In genomic region chr2:19511032-19511431, GRCm38 (mm10) we compare ENCODE assay signal across 32 mouse cellular contexts. TPM values are rescaled to one million over a fixed set of nuclear protein-coding genes. Genes with fewer than 3 reads are reported as not detected.
DNase-seq lines count a peak whose midpoint lies in the region; ATAC-seq and TF ChIP-seq lines count a peak whose summit lies in the region.
"Had no signal": no experiment of that assay in that cellular context is flagged by ENCODE, and none has a peak within 500 bp of the region (broad histone marks: within the 10 kb centered on the region; RNA-seq: fewer than 3 reads in every experiment).

No protein-coding gene starts in this region.

- no peaks in the 10 kb centered on the region for H3K27me3 ChIP-seq in forebrain, embryonic 14.5 days (replicated peaks; ENCODE audit: control insufficient read depth, insufficient read depth, low read length)
- H3K27me3 ChIP-seq in forebrain, embryonic 12.5 days = no peaks in the 10 kb centered on the region
- no peaks in the 10 kb centered on the region for H3K27me3 ChIP-seq in hindbrain, embryonic 14.5 days (ENCODE audit: control insufficient read depth, insufficient read depth, low read length)
- H3K27me3 ChIP-seq in hindbrain, embryonic 10.5 days (ENCODE audit: insufficient read depth, poor library complexity, severe bottlenecking) = no peaks in the 10 kb centered on the region; the same call in 1 of the 2 replicates
- H3K27me3 ChIP-seq in midbrain, postnatal 0 days (ENCODE audit: insufficient read depth, low read length) = peaks cover 12% of the 10 kb centered on the region; the same call in 1 of the 2 replicates
- H3K27me3 ChIP-seq in midbrain, embryonic 10.5 days (ENCODE audit: low read depth, poor library complexity, severe bottlenecking) = peaks cover 31% of the 10 kb centered on the region
- H3K27me3 ChIP-seq: forebrain, embryonic 15.5 days; intestine, embryonic 15.5 days had no signal

- H3K4me3 ChIP-seq in forebrain, embryonic 14.5 days (ENCODE audit: low read depth, low read length) = no peak overlapping the region
- H3K4me3 ChIP-seq in forebrain, embryonic 12.5 days (replicated peaks) = no peak overlapping the region
- H3K4me3 ChIP-seq in hindbrain, embryonic 14.5 days (replicated peaks; ENCODE audit: low read length) = no peak overlapping the region
- H3K4me3 ChIP-seq in hindbrain, embryonic 10.5 days = no peak overlapping the region
- H3K4me3 ChIP-seq in midbrain, postnatal 0 days (ENCODE audit: low read depth, low read length) = no peak overlapping the region
- H3K4me3 ChIP-seq in midbrain, embryonic 10.5 days = no peak overlapping the region
- H3K4me3 ChIP-seq: embryonic facial prominence, embryonic 10.5 days; embryonic facial prominence, embryonic 13.5 days; erythroblast, embryonic 14.5 days; forebrain, embryonic 10.5 days; forebrain, embryonic 15.5 days; gastrocnemius, adult 2 months; intestine, embryonic 15.5 days had no signal

- H3K9ac ChIP-seq in forebrain, embryonic 14.5 days (ENCODE audit: low read length) = no peak overlapping the region
- no peak overlapping the region for H3K9ac ChIP-seq in forebrain, embryonic 12.5 days
- no peak overlapping the region for H3K9ac ChIP-seq in hindbrain, embryonic 14.5 days
- H3K9ac ChIP-seq in midbrain, postnatal 0 days (replicated peaks; ENCODE audit: low read length, poor library complexity, severe bottlenecking) = no peak overlapping the region
- H3K9ac ChIP-seq: embryonic facial prominence, embryonic 13.5 days; forebrain, embryonic 15.5 days; intestine, embryonic 15.5 days had no signal

- no peak overlapping the region for H3K4me2 ChIP-seq in forebrain, embryonic 14.5 days (ENCODE audit: low read length)
- H3K4me2 ChIP-seq in forebrain, embryonic 12.5 days = no peak overlapping the region
- H3K4me2 ChIP-seq in hindbrain, embryonic 14.5 days (replicated peaks) = no peak overlapping the region
- H3K4me2 ChIP-seq in midbrain, postnatal 0 days (ENCODE audit: low read depth, low read length, poor library complexity, severe bottlenecking) = no peak overlapping the region
- H3K4me2 ChIP-seq: embryonic facial prominence, embryonic 13.5 days; forebrain, embryonic 15.5 days; heart, embryonic 11.5 days; intestine, embryonic 15.5 days had no signal

- no peak for ATAC-seq in forebrain, embryonic 14.5 days
- no peak for ATAC-seq in forebrain, embryonic 12.5 days (ENCODE audit: low FRiP score)
- ATAC-seq in hindbrain, embryonic 14.5 days (ENCODE audit: low FRiP score) = peak; percentile 27; the same call in 1 of the 2 replicates
- ATAC-seq in midbrain, postnatal 0 days (ENCODE audit: low FRiP score) = no peak
- ATAC-seq: activated CD4-positive, CD25-positive, alpha-beta regulatory T cell, adult 4 months; forebrain, embryonic 15.5 days; intestine, embryonic 15.5 days had no signal

- H3K27ac ChIP-seq in forebrain, embryonic 14.5 days (ENCODE audit: low read depth, low read length) = no peak overlapping the region
- H3K27ac ChIP-seq in forebrain, embryonic 12.5 days = no peak overlapping the region
- H3K27ac ChIP-seq in hindbrain, embryonic 14.5 days = no peak overlapping the region
- no peak overlapping the region for H3K27ac ChIP-seq in hindbrain, embryonic 10.5 days
- H3K27ac ChIP-seq in midbrain, postnatal 0 days (ENCODE audit: low read depth, low read length) = no peak overlapping the region
- H3K27ac ChIP-seq in midbrain, embryonic 10.5 days (replicated peaks) = no peak overlapping the region
- H3K27ac ChIP-seq: embryonic facial prominence, embryonic 10.5 days; embryonic facial prominence, embryonic 13.5 days; forebrain, embryonic 10.5 days; forebrain, embryonic 15.5 days; gastrocnemius, adult 2 months; intestine, embryonic 15.5 days had no signal

- no peaks in the 10 kb centered on the region for H3K4me1 ChIP-seq in forebrain, embryonic 14.5 days (ENCODE audit: control insufficient read depth, insufficient read depth, low read length)
- no peaks in the 10 kb centered on the region for H3K4me1 ChIP-seq in forebrain, embryonic 12.5 days
- no peaks in the 10 kb centered on the region for H3K4me1 ChIP-seq in hindbrain, embryonic 14.5 days (replicated peaks; ENCODE audit: control insufficient read depth, insufficient read depth, low read length)
- no peaks in the 10 kb centered on the region for H3K4me1 ChIP-seq in hindbrain, embryonic 10.5 days (replicated peaks)
- H3K4me1 ChIP-seq in midbrain, postnatal 0 days (ENCODE audit: insufficient read depth, low read length) = no peaks in the 10 kb centered on the region
- H3K4me1 ChIP-seq in midbrain, embryonic 10.5 days = no peaks in the 10 kb centered on the region
- H3K4me1 ChIP-seq: embryonic facial prominence, embryonic 10.5 days; embryonic facial prominence, embryonic 13.5 days; forebrain, embryonic 10.5 days; intestine, embryonic 15.5 days had no signal

- peak; percentile 10 for DNase-seq in forebrain, embryonic 14.5 days (ENCODE audit: low spot score)
- no peak for DNase-seq in hindbrain, embryonic 14.5 days (ENCODE audit: low spot score)
- no peak for DNase-seq in hindbrain, embryonic 10.5 days (ENCODE audit: low spot score)
- DNase-seq in midbrain, postnatal 0 days (ENCODE audit: low spot score) = peak; percentile 32
- no peak for DNase-seq in midbrain, embryonic 10.5 days (ENCODE audit: low spot score)
- DNase-seq in cerebellum, postnatal 36 days = no peak
- DNase-seq: adrenal gland, adult 8-10 months; adrenal gland, postnatal 36 days; cerebellum, adult 11 months; cerebellum, adult 2 months; cerebellum, adult 9-11 months; cerebellum, postnatal 25 days; embryo, embryonic 11 days; gastrocnemius, adult 2 months; gastrocnemius, postnatal 14 days; heart, adult 11 months; kidney, adult 11 months had no signal

- no peaks in the 10 kb centered on the region for H3K9me3 ChIP-seq in forebrain, embryonic 14.5 days (replicated peaks; ENCODE audit: control insufficient read depth, low read length)
- no peaks in the 10 kb centered on the region for H3K9me3 ChIP-seq in forebrain, embryonic 12.5 days
- H3K9me3 ChIP-seq in hindbrain, embryonic 14.5 days (ENCODE audit: control insufficient read depth, low read length) = no peaks in the 10 kb centered on the region
- no peaks in the 10 kb centered on the region for H3K9me3 ChIP-seq in hindbrain, embryonic 10.5 days
- H3K9me3 ChIP-seq in midbrain, postnatal 0 days (ENCODE audit: low read length) = no peaks in the 10 kb centered on the region
- H3K9me3 ChIP-seq in midbrain, embryonic 10.5 days (replicated peaks) = no peaks in the 10 kb centered on the region
- H3K9me3 ChIP-seq: embryonic facial prominence, embryonic 10.5 days; embryonic facial prominence, embryonic 13.5 days; forebrain, embryonic 10.5 days; forebrain, embryonic 15.5 days; intestine, embryonic 15.5 days had no signal

- WGBS in forebrain, embryonic 14.5 days = 36% methylated on average over 5 of the region's 5 CpGs
- 56% methylated on average over 5 of the region's 5 CpGs for WGBS in forebrain, embryonic 12.5 days
- WGBS in hindbrain, embryonic 14.5 days = 48% methylated on average over 5 of the region's 5 CpGs
- WGBS in hindbrain, embryonic 10.5 days = 55% methylated on average over 5 of the region's 5 CpGs
- 45% methylated on average over 5 of the region's 5 CpGs for WGBS in midbrain, postnatal 0 days
- 69% methylated on average over 5 of the region's 5 CpGs for WGBS in midbrain, embryonic 10.5 days

- TF ChIP-seq CTCF in midbrain, postnatal 0 days (IDR thresholded peaks at IDR 0.05) = no peak

- H3K36me3 ChIP-seq in forebrain, embryonic 14.5 days (ENCODE audit: control insufficient read depth, insufficient read depth, low read length) = no peaks in the 10 kb centered on the region
- no peaks in the 10 kb centered on the region for H3K36me3 ChIP-seq in forebrain, embryonic 12.5 days (replicated peaks)
- no peaks in the 10 kb centered on the region for H3K36me3 ChIP-seq in hindbrain, embryonic 14.5 days (replicated peaks; ENCODE audit: control insufficient read depth, insufficient read depth)
- no peaks in the 10 kb centered on the region for H3K36me3 ChIP-seq in hindbrain, embryonic 10.5 days
- no peaks in the 10 kb centered on the region for H3K36me3 ChIP-seq in midbrain, postnatal 0 days (ENCODE audit: insufficient read depth, low read length)
- no peaks in the 10 kb centered on the region for H3K36me3 ChIP-seq in midbrain, embryonic 10.5 days
- H3K36me3 ChIP-seq: embryonic facial prominence, embryonic 10.5 days; embryonic facial prominence, embryonic 13.5 days; forebrain, embryonic 10.5 days; forebrain, embryonic 15.5 days; intestine, embryonic 15.5 days had no signal

RNA-seq across cellular contexts. Expression of gene 4921504E06Rik, which starts 42.7 kb away (rescaled TPM):
- polyA plus RNA-seq in forebrain, embryonic 14.5 days (2014; fragmentation: Nextera tagmentation; extraction: Ambion mirVana) = not detected in 2 replicates
- polyA plus RNA-seq in forebrain, embryonic 12.5 days (2016; fragmentation: Nextera tagmentation; extraction: Ambion mirVana) = not detected in 2 replicates
- polyA plus RNA-seq in hindbrain, embryonic 14.5 days (2014; fragmentation: Nextera tagmentation; extraction: Ambion mirVana) = 0.18 TPM in 1 of 2 replicates, not detected in the other
- polyA plus RNA-seq in hindbrain, embryonic 10.5 days (2016; fragmentation: Nextera tagmentation; extraction: Ambion mirVana) = not detected in 2 replicates
- 0.33 TPM in 1 of 2 replicates, not detected in the other for total RNA-seq in midbrain, postnatal 0 days (2014; rRNA removed)
- not detected in 2 replicates for polyA plus RNA-seq in midbrain, postnatal 0 days (2015; fragmentation: Nextera tagmentation; extraction: Ambion mirVana)
- polyA plus RNA-seq in midbrain, embryonic 10.5 days (2016; fragmentation: Nextera tagmentation; extraction: Ambion mirVana) = not detected in 2 replicates
- total RNA-seq: adrenal gland, adult 8-10 months; adrenal gland, postnatal 36 days; ES-E14; gastrocnemius, adult 2 months; gastrocnemius, postnatal 14 days; gastrocnemius, postnatal 4 days; heart, adult 8-10 months; heart, postnatal 25 days; hematopoietic stem cell, adult 5-6 weeks had no signal
- polyA plus RNA-seq: activated CD4-positive, CD25-positive, alpha-beta regulatory T cell, adult 4 months; cerebellum, adult 2 months; embryonic facial prominence, embryonic 10.5 days; embryonic facial prominence, embryonic 13.5 days; erythroblast, embryonic 14.5 days; forebrain, embryonic 10.5 days; forebrain, embryonic 15.5 days; heart, embryonic 11.5 days; heart, postnatal 0 days; intestine, embryonic 15.5 days had no signal

Comparison
In these comparisons a context has a peak if more than half of its experiments do, and no peak if none do; other contexts are left out.
1. DNase-seq: peak in forebrain, embryonic 14.5 days (single experiment) and midbrain, postnatal 0 days (single experiment); none in hindbrain, embryonic 14.5 days (single experiment), hindbrain, embryonic 10.5 days (single experiment), midbrain, embryonic 10.5 days (single experiment) and cerebellum, postnatal 36 days (0 of 2).